Mouse (Mus musculus): ENCODE results near the gene Zfp598.
"Not testable (repeated sequence)": the region's sequence is repeated elsewhere in the genome, so short reads cannot be mapped to it uniquely, and the experiment has no call there.

- not testable (repeated sequence) for TF ChIP-seq POLR2A (IDR thresholded peaks at IDR 0.05; ENCODE audit: borderline replicate concordance, extremely low read depth, low read depth, low read length); CTCF (IDR thresholded peaks at IDR 0.05; ENCODE audit: insufficient read depth, low read length)
These were observed 308 bp upstream of the Zfp598 start for GRCm38 (mm10) chr17:24669214-24669544.
